Mouse (Mus musculus) cerebellum, postnatal 10 days (tissue): ENCODE measurements around the gene Aldh3b2.

Source experiments
- DNase-seq, 2 experiments: peaks; one replicate each; pipeline ENCODE4 v3.0.0; 2021; ENCODE audit warnings: mixed read lengths in 2 of 2

Aldh3b2 gene

DNA sequence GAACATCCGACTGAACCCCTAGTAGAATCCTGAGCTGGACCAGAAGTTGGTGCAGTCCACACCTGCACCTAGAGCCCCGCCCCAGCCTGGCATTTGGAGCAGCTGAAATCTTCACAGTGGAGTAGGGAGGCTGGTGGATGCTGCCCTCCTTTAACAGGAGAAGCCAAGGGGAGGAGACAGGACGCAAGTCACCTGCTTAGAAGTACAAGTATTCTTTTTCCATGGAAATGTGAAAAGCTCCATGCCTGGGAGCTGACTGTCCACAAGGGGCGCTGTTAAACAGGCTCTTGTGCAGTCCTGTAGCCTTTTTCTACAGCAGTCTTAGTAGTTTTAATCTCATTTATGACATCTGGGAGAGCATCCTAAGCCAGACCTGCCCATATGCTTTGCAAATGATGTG is 16.6 kb downstream of the Aldh3b2 start:
- no peak for DNase-seq

- DNase-seq, result no peak
Observed at GRCm38 (mm10) chr19:3990804-3991203, 18.7 kb downstream of the Aldh3b2 start.

- no peak for DNase-seq
Observed at GRCm38 (mm10) chr19:3991562-3991961, 19.4 kb downstream of the Aldh3b2 start.

GRCm38 (mm10) chr19:3991966-3992365 is 19.8 kb downstream of the Aldh3b2 start:
- no peak for DNase-seq

DNA sequence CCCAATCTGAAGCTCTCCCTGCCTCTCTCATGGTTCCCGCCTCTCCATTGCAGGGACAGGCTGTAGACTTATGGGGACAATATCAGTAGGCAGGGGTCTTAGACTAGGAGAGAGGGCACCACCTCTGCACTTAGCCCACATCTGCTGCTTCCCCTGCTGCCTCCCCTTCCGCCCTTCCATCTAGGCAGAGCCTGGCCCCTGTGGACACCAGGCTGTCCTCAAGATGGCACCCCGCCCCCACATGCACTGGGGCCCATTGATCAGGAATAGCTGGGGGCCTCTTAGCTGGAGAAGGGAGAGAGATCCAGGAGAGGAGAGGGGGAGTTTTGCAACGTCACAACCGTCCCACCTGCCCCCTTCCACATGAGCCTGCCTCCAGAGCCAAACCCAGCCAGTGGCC is 20.3 kb downstream of the Aldh3b2 start, which contains the start of gene Tbx10:
Gene Tbx10 (plus strand): TSS at position 337 of the 400 bp plus-strand sequence.
- no peak for DNase-seq

DNA sequence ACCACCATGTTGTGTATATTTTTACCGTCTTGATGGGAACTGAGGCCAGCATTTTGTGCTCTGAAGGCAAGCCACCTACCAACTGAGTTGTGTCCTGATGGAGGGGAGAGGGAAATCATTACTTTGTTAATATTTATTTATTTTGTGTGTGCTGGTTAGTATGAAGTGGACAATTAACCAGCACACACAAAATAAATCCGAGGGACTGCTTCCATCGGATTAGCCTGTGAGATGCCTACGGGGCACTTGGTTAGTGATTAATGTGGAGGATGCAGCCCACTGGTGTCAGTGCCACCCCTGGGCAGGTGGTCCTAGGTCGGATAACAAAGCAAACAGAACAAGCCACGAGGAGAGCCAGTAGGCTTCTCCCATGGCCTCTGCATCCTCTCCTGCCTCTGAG is 22.8 kb downstream of the Aldh3b2 start:
- DNase-seq, result no peak

- no peak for DNase-seq
Observed at GRCm38 (mm10) chr19:3995505-3995904, 23.4 kb downstream of the Aldh3b2 start.

DNA sequence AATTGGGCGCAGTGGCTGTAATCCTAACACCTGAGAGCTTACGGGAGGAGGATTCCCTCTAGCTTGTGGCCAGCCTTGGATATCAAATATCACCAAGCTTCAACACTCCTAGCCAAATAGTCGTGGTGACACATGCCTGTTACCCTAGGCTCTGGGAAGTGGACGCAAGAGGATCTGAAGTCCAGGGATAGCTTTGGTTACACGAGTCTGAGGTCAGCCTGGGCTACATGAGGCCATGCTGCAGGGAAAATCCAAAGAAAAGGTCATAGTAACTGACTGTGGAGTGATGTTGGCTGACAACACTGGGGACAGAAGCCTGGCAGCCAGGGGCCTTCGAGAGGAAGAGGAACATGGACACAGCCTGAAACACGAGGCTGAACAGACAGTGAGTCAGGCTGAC is 24.0 kb downstream of the Aldh3b2 start:
- no peak for DNase-seq

DNA sequence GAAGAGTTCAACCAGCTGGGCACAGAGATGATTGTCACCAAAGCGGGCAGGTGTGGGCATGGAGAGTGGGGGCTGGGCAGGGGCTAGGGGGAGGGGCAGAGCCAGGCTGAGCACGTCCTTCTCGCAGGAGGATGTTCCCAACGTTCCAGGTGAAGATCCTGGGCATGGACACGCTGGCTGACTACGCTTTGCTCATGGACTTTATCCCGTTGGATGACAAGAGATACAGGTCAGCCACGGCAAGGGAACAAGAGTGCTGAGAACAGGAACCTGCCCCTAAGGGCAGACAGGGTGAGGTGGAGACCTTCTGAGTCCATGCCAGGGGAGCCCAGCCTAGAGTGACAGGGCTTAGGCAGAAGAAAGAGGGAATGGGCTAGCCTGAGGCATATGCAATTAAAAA is 24.6 kb downstream of the Aldh3b2 start:
- no peak for DNase-seq

- DNase-seq, result no peak
Observed at GRCm38 (mm10) chr19:3997231-3997630, 25.1 kb downstream of the Aldh3b2 start.

- DNase-seq, result no peak
Observed at GRCm38 (mm10) chr19:3998335-3998734, 26.2 kb downstream of the Aldh3b2 start.

- no peak for DNase-seq
Observed at GRCm38 (mm10) chr19:3999121-3999730, 27.1 kb downstream of the Aldh3b2 start.

DNA sequence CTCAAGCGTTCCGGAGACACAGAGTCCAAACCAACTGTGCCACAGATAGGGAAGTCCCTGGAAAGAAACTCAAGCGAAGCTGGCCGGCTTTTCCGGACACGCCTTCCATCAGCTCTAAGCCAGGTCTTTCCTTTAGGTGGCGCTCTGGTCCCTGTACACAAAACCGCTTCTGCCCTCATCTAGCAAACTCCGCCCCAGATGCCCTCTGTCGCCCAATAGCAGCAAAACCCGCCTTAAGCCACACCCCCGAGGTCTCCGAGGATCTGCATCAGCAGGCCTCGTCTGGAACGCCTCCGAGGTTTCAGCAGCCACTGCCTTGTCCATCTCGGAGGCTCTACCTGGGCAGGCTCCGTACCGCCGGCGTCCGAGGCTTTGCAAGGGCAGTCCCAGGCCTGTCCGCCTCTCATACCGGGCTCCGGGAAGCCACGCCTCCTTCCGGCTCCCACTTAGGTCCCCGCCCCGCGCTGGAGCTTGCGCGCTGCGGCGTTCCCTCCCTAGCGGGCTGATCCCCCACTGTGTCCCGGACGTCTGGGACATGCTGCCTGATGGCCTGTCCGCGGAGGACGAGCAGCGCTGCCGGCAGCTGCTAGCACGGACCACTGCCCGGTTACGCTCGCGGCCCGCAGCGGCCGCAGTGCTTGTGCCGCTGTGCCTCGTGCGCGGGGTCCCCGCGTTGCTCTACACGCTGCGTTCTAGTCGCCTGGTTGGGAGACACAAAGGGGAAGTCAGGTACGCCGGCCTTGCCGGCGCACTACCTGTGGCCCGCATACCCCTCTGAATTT is 28.2 kb downstream of the Aldh3b2 start, which contains the start of the genes Nudt8 and Gm49405:
Gene Nudt8 (plus strand): TSS at position 462 of the 782 bp plus-strand sequence.
Gene Gm49405 (plus strand): TSS at position 508 of the 782 bp plus-strand sequence.
- peak; percentile 97 to 98 for DNase-seq

GRCm38 (mm10) chr19:4000949-4001525 is 28.9 kb downstream of the Aldh3b2 start:
- DNase-seq, result no peak

GRCm38 (mm10) chr19:4001752-4002151 is 29.6 kb downstream of the Aldh3b2 start:
- DNase-seq, result no peak

- no peak for DNase-seq
Observed at GRCm38 (mm10) chr19:4003112-4003511, 31.0 kb downstream of the Aldh3b2 start, which contains the start of gene Doc2g. TSS of gene Doc2g (plus strand) at chr19:4003313.

DNA sequence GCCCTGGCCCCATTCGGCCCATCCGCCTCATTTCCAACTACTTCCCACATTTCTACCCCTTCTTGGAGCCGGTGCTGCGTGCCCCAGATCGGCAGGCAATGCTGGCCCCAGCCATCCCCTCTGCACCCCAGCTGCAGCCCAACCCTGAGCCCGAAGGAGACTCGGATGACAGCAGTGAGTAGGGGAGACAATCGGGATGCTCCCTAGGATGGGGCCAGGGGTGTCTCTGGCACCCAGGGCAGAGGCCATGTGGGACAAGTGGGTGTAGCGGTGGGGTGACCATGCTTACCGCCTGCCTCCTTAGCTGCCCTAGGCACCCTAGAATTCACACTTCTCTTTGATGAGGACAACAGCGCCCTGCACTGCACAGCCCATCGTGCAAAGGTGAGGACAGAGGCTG is 31.5 kb downstream of the Aldh3b2 start:
- no peak for DNase-seq

DNA sequence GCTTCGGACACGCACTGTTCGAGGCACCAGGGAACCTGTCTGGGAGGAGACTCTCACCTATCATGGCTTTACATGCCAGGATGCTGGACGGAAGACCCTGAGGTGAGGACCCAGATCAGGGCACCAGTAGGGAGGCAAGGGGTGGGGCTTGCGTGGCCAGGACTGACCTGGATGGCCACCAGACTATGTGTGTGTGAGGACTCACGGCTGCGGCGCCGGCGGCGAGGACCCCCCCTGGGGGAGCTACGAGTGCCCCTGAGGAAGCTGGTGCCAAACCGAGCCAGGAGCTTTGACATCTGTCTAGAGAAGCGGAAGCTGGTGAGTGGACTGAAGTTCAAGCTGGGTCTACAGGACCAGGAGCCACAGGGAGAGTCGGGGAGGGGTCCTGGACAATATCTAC is 32.2 kb downstream of the Aldh3b2 start:
- no peak for DNase-seq

DNA sequence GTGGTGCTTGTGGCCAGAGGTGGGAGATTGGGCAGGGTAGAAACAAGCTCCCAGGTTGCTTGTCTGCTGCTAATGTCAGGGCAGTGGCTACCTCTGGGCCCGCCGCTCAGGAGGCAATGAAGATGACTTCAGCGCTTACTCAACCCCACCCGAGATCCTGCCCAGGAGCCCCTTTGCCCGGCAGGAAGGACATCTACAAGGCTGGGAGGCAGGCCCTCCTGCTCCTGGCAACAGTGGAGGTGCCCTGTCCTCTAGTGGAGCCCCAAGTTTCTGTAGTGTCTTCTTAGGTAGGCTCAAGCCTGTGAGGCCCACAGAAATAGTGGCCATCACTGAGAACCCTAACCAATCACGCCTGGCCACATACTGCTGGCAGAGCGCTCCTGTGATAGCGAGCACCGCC is 33.0 kb downstream of the Aldh3b2 start:
- DNase-seq, result no peak

DNA sequence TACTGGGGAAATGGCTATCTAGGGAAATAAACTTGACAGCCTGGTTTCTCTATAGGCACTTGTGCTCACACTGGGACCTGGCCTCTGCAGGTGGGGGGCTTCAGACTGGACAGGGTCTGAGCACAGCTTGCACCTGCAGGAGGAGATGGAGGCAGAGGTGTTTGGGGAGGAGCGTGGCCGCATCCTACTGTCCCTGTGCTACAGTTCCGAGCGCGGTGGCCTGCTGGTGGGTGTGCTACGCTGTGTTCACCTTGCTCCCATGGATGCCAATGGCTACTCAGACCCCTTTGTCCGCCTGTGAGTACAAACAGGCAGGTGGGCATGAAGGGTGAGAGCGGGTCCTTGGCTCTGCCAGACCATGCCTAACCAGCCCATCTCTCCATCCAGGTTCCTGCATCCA is 33.8 kb downstream of the Aldh3b2 start:
- DNase-seq, result no peak

- no peak for DNase-seq
Observed at GRCm38 (mm10) chr19:4011086-4011485, 39.0 kb downstream of the Aldh3b2 start.

DNA sequence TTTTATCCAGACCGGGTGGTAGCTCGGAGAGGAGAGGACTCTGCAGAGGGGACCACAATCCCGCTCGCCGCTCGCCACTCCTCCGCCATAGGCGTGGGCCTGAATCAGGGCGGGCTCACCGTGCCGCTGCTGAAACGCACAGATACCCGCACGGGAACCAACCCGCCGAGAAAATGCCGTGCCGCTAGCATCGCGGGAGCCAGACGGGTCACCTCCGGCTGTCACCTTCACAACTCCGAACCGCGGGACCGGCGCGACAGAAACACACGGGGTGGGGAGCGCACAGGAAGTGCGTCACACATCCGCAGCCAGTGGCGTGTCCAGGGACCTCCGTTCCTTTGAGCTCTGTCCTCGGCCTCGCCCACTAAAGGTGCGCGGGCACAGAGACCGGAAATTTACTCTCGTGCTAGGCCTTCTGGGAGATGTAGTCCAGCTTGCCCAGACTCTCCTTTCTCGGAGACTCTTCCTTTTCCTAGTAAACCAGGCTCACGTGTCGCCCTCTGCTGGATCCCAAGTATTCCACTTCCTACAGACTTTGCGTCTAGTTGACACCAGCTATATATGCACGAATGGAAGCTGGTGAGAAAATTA is 40.4 kb downstream of the Aldh3b2 start, which contains the start of gene Ndufv1:
Gene Ndufv1 (minus strand): TSS at position 375 of the 591 bp plus-strand sequence.
- DNase-seq, result peak; percentile 97

GRCm38 (mm10) chr19:4013066-4013465 is 40.9 kb downstream of the Aldh3b2 start:
- no peak for DNase-seq
